Mouse (Mus musculus): Measurements from ENCODE around the gene Spata31d1a.

DNA sequence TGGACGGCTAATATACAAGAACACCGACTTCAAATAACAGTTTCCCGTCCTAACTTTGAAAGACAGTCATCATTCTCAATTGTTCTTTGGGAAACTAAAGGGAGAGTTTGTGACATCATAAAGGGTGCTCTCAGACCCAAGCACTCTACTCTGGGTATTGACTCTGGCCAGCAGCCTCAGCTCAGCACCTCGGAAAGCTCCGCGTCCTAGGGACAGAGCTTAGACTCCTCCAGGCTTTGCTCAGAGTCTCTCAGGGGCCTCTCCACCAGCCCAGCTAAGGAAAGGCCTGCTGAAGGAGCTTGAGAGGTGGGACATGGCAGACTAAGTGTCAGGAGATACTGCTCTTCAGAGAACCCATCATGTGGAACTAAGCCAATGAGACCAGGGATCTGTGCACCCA is 36.0 kb upstream of the Spata31d1a start:
- TF ChIP-seq POLR2A (IDR thresholded peaks at IDR 0.05; ENCODE audit: insufficient read depth, low read depth, low read length) (no peak), CTCF (IDR thresholded peaks at IDR 0.05; ENCODE audit: insufficient read depth, low read depth, low read length) (no peak)

Data from olfactory bulb, adult 2 months (tissue).